Comparison of ENCODE assay signal across 8 mouse cellular contexts in the genomic region with DNA sequence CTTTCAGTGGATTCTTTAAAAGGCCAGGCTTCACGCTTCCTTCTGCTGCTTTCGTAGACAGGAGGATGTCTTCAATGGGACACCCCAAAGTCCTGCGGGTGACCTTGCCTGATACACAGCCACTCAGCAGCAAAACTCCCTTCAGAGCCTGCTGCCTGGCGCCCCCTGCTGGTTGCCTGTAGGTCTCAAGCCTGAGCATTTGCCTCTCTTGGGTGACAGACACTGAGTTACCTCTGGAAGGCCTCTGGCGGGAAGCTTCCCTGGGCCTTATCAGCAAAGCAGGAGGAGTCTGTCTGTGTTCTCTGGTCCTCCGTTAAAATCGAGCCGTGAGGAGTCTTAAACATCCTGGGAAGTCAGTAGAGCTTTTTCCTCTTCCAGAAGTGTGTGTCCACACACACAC. TPM values are rescaled to one million over a fixed set of nuclear protein-coding genes. Genes with fewer than 3 reads are reported as not detected.
DNase-seq lines count a peak whose midpoint lies in the region; ATAC-seq and TF ChIP-seq lines count a peak whose summit lies in the region.

No protein-coding gene starts in this region.

- WGBS in liver, embryonic 15.5 days (ENCODE audit: insufficient replicate concordance) = 10% methylated on average over 8 of the region's 8 CpGs

- H3K27me3 ChIP-seq in MEL (ENCODE audit: control insufficient read depth in 1 of 2, insufficient read depth in 2 of 2, low read length in 2 of 2) = no peaks in the 10 kb centered on the region
- H3K27me3 ChIP-seq in liver, embryonic 15.5 days = no peaks in the 10 kb centered on the region

- peak overlapping the region in 1 of 2 experiments; percentile 18; a peak in 1 of 4 replicates for H3K4me3 ChIP-seq in MEL (ENCODE audit: control insufficient read depth in 1 of 2, insufficient read depth in 1 of 2, low read depth in 2 of 2, low read length in 2 of 2)
- no peak overlapping the region for H3K4me3 ChIP-seq in gastrocnemius, adult 2 months
- H3K4me3 ChIP-seq in liver, embryonic 15.5 days (replicated peaks) = no peak overlapping the region

- peak; percentile 95 to 99 (median 98) for TF ChIP-seq CTCF in MEL (IDR thresholded peaks at IDR 0.05 in 2 of 3, conservative IDR thresholded peaks at IDR 0.05 in 1 of 3; ENCODE audit: control insufficient read depth in 1 of 3, insufficient read depth in 1 of 3, low read depth in 2 of 3, low read length in 3 of 3, poor library complexity in 1 of 3, severe bottlenecking in 1 of 3)
- peak; percentile 98 for TF ChIP-seq CTCF in gastrocnemius, adult 2 months (IDR thresholded peaks at IDR 0.05)

- peak overlapping the region; percentile 35; the same call in 1 of the 2 replicates for H3K4me2 ChIP-seq in liver, embryonic 15.5 days

- peaks cover 9 to 34% of the 10 kb centered on the region in 2 experiments for H3K4me1 ChIP-seq in MEL (ENCODE audit: control insufficient read depth in 1 of 2, insufficient read depth in 2 of 2, low read length in 2 of 2)
- peaks cover 62% of the 10 kb centered on the region for H3K4me1 ChIP-seq in liver, embryonic 15.5 days (replicated peaks)

- TF ChIP-seq RAD21 in MEL (IDR thresholded peaks at IDR 0.05; ENCODE audit: low read depth, low read length) = peak; percentile 77

- intact Hi-C loops in gastrocnemius, adult 2 months (cut with DNase I) = loop anchor here (1.0 to 5.0 kb wide), 2 partner anchors 48 to 94 kb away; partner anchors contain the start of gene Snx9

- peak overlapping the region; percentile 28 for H3K27ac ChIP-seq in MEL (ENCODE audit: control insufficient read depth, low read depth, low read length)
- H3K27ac ChIP-seq in gastrocnemius, adult 2 months = no peak overlapping the region
- H3K27ac ChIP-seq in liver, embryonic 15.5 days (replicated peaks) = no peak overlapping the region

- H3K79me2 ChIP-seq in MEL (ENCODE audit: control insufficient read depth, insufficient read depth, low read length, poor library complexity) = no peaks in the 10 kb centered on the region

- peak; percentile 94 to 95 for DNase-seq in B cell, adult 2 months
- peak; percentile 94 for DNase-seq in MEL (ENCODE audit: low read depth, low spot score)
- DNase-seq in cerebellum, adult 18-20 months = peak; percentile 72 to 83
- DNase-seq in gastrocnemius, adult 2 months = peak; percentile 89
- peak; percentile 86 for DNase-seq in kidney, postnatal 14 days
- DNase-seq in retina, postnatal 7 days (ENCODE audit: low read depth, low spot score) = peak; percentile 36
- peak; percentile 81 for DNase-seq in urinary bladder, adult 2 months (ENCODE audit: low spot score)

- TF ChIP-seq EP300 in MEL (IDR thresholded peaks at IDR 0.05; ENCODE audit: low read depth in 1 of 2, low read length in 2 of 2) = no peak

- no peaks in the 10 kb centered on the region for H3K9me3 ChIP-seq in MEL (replicated peaks; ENCODE audit: insufficient read depth, low read length)
- no peaks in the 10 kb centered on the region for H3K9me3 ChIP-seq in liver, embryonic 15.5 days (replicated peaks)

- peak; percentile 62 for ATAC-seq in liver, embryonic 15.5 days (ENCODE audit: insufficient read depth)

- peaks cover 0 to 34% of the 10 kb centered on the region in 2 experiments; a peak in 2 of 4 replicates for H3K36me3 ChIP-seq in MEL (ENCODE audit: control insufficient read depth in 1 of 2, insufficient read depth in 2 of 2, low read length in 2 of 2)
- H3K36me3 ChIP-seq in liver, embryonic 15.5 days (replicated peaks) = no peaks in the 10 kb centered on the region

- TF ChIP-seq POLR2A in MEL (IDR thresholded peaks at IDR 0.05; ENCODE audit: control insufficient read depth in 1 of 2, insufficient read depth in 1 of 2, low read depth in 1 of 2, low read length in 2 of 2, poor library complexity in 1 of 2) = no peak

- peak overlapping the region; percentile 39 for H3K9ac ChIP-seq in MEL (ENCODE audit: control insufficient read depth, low read depth, low read length, poor library complexity, severe bottlenecking)
- no peak overlapping the region for H3K9ac ChIP-seq in liver, embryonic 15.5 days

TF ChIP-seq in MEL, 35 proteins besides CTCF, POLR2A, EP300 and RAD21:
- TF ChIP-seq ZMIZ1 (IDR thresholded peaks at IDR 0.05; ENCODE audit: low read depth, low read length) (no peak), ETS1 (IDR thresholded peaks at IDR 0.05; ENCODE audit: low read depth, low read length) (0 out of 2 replicates have a peak, but pooled peaks have one; percentile 6), MYC (IDR thresholded peaks at IDR 0.05; ENCODE audit: low read depth, low read length) (no peak), E2F4 (IDR thresholded peaks at IDR 0.05; ENCODE audit: borderline replicate concordance, low read depth, low read length) (peak; percentile 87; the same call in 1 of the 2 replicates), MXI1 (IDR thresholded peaks at IDR 0.05; ENCODE audit: low read depth, low read length) (no peak), POLR2AphosphoS5 (IDR thresholded peaks at IDR 0.05; ENCODE audit: borderline replicate concordance, low read depth, low read length) (no peak), ZC3H11A (IDR thresholded peaks at IDR 0.05; ENCODE audit: low read depth, low read length) (peak; percentile 59; the same call in 1 of the 2 replicates), NELFE (IDR thresholded peaks at IDR 0.05; ENCODE audit: low read depth, low read length) (no peak), MEF2A (IDR thresholded peaks at IDR 0.05; ENCODE audit: extremely low read depth, insufficient replicate concordance, low read depth, low read length, poor library complexity, severe bottlenecking) (no peak), NRF1 (IDR thresholded peaks at IDR 0.05; ENCODE audit: insufficient read depth, low read depth, low read length, poor library complexity, severe bottlenecking) (no peak), POLR2AphosphoS2 (IDR thresholded peaks at IDR 0.05; ENCODE audit: low read length) (no peak), HCFC1 (IDR thresholded peaks at IDR 0.05; ENCODE audit: low read depth, low read length) (0 out of 2 replicates have a peak, but pooled peaks have one; percentile 23), GATA1 (IDR thresholded peaks at IDR 0.05; ENCODE audit: low read depth, low read length) (peak; percentile 85), TBP (IDR thresholded peaks at IDR 0.05; ENCODE audit: low read depth, low read length) (peak; percentile 43; the same call in 1 of the 2 replicates), SMC3 (IDR thresholded peaks at IDR 0.05; ENCODE audit: low read depth, low read length) (peak; percentile 85)
TF ChIP-seq in MEL: peak in this region for 7.

RNA-seq across cellular contexts. Expression of gene Snx9, which starts 49.3 kb away (rescaled TPM):
- total RNA-seq in MEL (2012; rRNA removed) = 12.6 and 12.9 TPM in 2 replicates
- polyA plus RNA-seq in MEL (2012; ENCODE audit: insufficient read depth in 1 of 2, insufficient read length in 2 of 2, low read depth in 1 of 2, low replicate concordance in 2 of 2, missing spikeins in 1 of 2) = 10 to 100 TPM in 1 of 2 experiments, not detected in 1; 22.8 TPM
- total RNA-seq in gastrocnemius, adult 2 months (2021) = 10 to 100 TPM; 22.9 to 29.6 TPM
- 11.9 and 13.4 TPM in 2 replicates for polyA plus RNA-seq in liver, embryonic 15.5 days (2015; fragmentation: Nextera tagmentation; extraction: Ambion mirVana)
- 51.0 and 51.8 TPM in 2 replicates for polyA plus RNA-seq in urinary bladder, adult 2 months (2012; rRNA removed)

RNA-seq across cellular contexts. Expression of gene Synj2, which starts 50.7 kb away (rescaled TPM):
- total RNA-seq in MEL (2012; rRNA removed) = 1.2 and 1.8 TPM in 2 replicates
- polyA plus RNA-seq in MEL (2012; ENCODE audit: insufficient read depth in 1 of 2, insufficient read length in 2 of 2, low read depth in 1 of 2, low replicate concordance in 2 of 2, missing spikeins in 1 of 2) = 1 to 10 TPM in 1 of 2 experiments, not detected in 1; 2.5 TPM
- 10 to 100 TPM; 26.3 to 36.9 TPM for total RNA-seq in gastrocnemius, adult 2 months (2021)
- 2.4 and 2.6 TPM in 2 replicates for polyA plus RNA-seq in liver, embryonic 15.5 days (2015; fragmentation: Nextera tagmentation; extraction: Ambion mirVana)
- 17.3 and 22.7 TPM in 2 replicates for polyA plus RNA-seq in urinary bladder, adult 2 months (2012; rRNA removed)

Comparison
In these comparisons a context has a peak if more than half of its experiments do, and no peak if none do; other contexts are left out.
1. DNase-seq: peak in every context shown above with its lines; median percentile 94 in B cell, adult 2 months; 94 in MEL; 89 in gastrocnemius, adult 2 months; 86 in kidney, postnatal 14 days; 81 in urinary bladder, adult 2 months; 78 in cerebellum, adult 18-20 months; 36 in retina, postnatal 7 days.